Mouse (Mus musculus) cerebral cortex, adult 2 months (tissue): ENCODE data around the gene Il17rc.

Source experiments
- WGBS: fragments of 180-500 bp; shearing (Covaris S2); methylation state at CpG from one replicate; pipeline ENCODE4 v1.1.7; 2018; 5-methylcytosine and 5-hydroxymethylcytosine counted together

Il17rc gene

GRCm38 (mm10) chr6:113471297-113471936 lies at the start of gene Il17rc:
Il17rc (plus strand) TSS chr6:113471427.
- WGBS = 43% methylated on average over 12 of the region's 12 CpGs

GRCm38 (mm10) chr6:113423000-113423399 lies 48.2 kb upstream of the Il17rc start:
- WGBS = 71% methylated on average over 4 of the region's 4 CpGs

- WGBS = 89% methylated on average over 7 of the region's 7 CpGs
These were observed 47.0 kb upstream of the Il17rc start for GRCm38 (mm10) chr6:113424187-113424586.

GRCm38 (mm10) chr6:113426696-113427095 lies 44.5 kb upstream of the Il17rc start:
- WGBS = 90% methylated on average over 4 of the region's 4 CpGs

- WGBS = 61% methylated on average over 3 of the region's 3 CpGs
These were observed 43.8 kb upstream of the Il17rc start for GRCm38 (mm10) chr6:113427397-113427796.

- 97% methylated on average over 16 of the region's 16 CpGs for WGBS
These were observed 43.2 kb upstream of the Il17rc start for GRCm38 (mm10) chr6:113428006-113428405.

- WGBS = 83% methylated on average over 3 of the region's 3 CpGs
These were observed 41.3 kb upstream of the Il17rc start for GRCm38 (mm10) chr6:113429965-113430364.

- 67% methylated on average over 3 of the region's 3 CpGs for WGBS
These were observed 40.4 kb upstream of the Il17rc start for GRCm38 (mm10) chr6:113430846-113431245.

GRCm38 (mm10) chr6:113431801-113432200 lies 39.4 kb upstream of the Il17rc start:
- 46% methylated on average over 3 of the region's 3 CpGs for WGBS

- WGBS = 61% methylated on average over 3 of the region's 3 CpGs
These were observed 37.6 kb upstream of the Il17rc start for GRCm38 (mm10) chr6:113433661-113434060.

- WGBS = 75% methylated on average over 7 of the region's 7 CpGs
These were observed 36.5 kb upstream of the Il17rc start for GRCm38 (mm10) chr6:113434691-113435090.

- 80% methylated on average over 9 of the region's 9 CpGs for WGBS
These were observed 35.5 kb upstream of the Il17rc start, which contains the start of gene Cidec for GRCm38 (mm10) chr6:113435664-113436205. Cidec (minus strand) TSS chr6:113435760.

- 83% methylated on average over 12 of the region's 12 CpGs for WGBS
These were observed 34.1 kb upstream of the Il17rc start for GRCm38 (mm10) chr6:113437135-113437534.

- 71% methylated on average over 12 of the region's 12 CpGs for WGBS
These were observed 32.4 kb upstream of the Il17rc start for GRCm38 (mm10) chr6:113438721-113439430.

- 88% methylated on average over 3 of the region's 3 CpGs for WGBS
These were observed 30.5 kb upstream of the Il17rc start for GRCm38 (mm10) chr6:113440686-113441085.

- 51% methylated on average over 7 of the region's 7 CpGs for WGBS
These were observed 30.0 kb upstream of the Il17rc start for GRCm38 (mm10) chr6:113441147-113441680.

- WGBS = 35% methylated on average over 9 of the region's 9 CpGs
These were observed 29.2 kb upstream of the Il17rc start for GRCm38 (mm10) chr6:113442087-113442441.

GRCm38 (mm10) chr6:113442442-113443090 lies 28.7 kb upstream of the Il17rc start, which contains the start of gene Jagn1:
Jagn1 (plus strand) TSS chr6:113442569.
- WGBS = under 1% methylated on average over 45 of the region's 45 CpGs

GRCm38 (mm10) chr6:113443091-113443490 lies 28.1 kb upstream of the Il17rc start:
- WGBS = 42% methylated on average over 12 of the region's 12 CpGs

GRCm38 (mm10) chr6:113444207-113444965 lies 26.8 kb upstream of the Il17rc start:
- WGBS = 69% methylated on average over 8 of the region's 8 CpGs

- WGBS = 79% methylated on average over 4 of the region's 4 CpGs
These were observed 23.6 kb upstream of the Il17rc start for GRCm38 (mm10) chr6:113447639-113448038.
